Mouse (Mus musculus): Measurements from ENCODE around the gene Copb2. TPM values are rescaled to one million over a fixed set of nuclear protein-coding genes. Genes with fewer than 3 reads are reported as not detected.

The Copb2 gene
- total RNA-seq (2022) = 100 to 1,000 TPM; 136 to 145 (median 138) TPM

GRCm38 (mm10) chr9:98563137-98564126, at the start of gene Copb2:
Gene Copb2, plus strand, starts transcription at chr9:98563721.
- peak; percentile 97 for DNase-seq

GRCm38 (mm10) chr9:98523872-98524271, 39.6 kb upstream of the Copb2 start:
- DNase-seq = no peak

DNA sequence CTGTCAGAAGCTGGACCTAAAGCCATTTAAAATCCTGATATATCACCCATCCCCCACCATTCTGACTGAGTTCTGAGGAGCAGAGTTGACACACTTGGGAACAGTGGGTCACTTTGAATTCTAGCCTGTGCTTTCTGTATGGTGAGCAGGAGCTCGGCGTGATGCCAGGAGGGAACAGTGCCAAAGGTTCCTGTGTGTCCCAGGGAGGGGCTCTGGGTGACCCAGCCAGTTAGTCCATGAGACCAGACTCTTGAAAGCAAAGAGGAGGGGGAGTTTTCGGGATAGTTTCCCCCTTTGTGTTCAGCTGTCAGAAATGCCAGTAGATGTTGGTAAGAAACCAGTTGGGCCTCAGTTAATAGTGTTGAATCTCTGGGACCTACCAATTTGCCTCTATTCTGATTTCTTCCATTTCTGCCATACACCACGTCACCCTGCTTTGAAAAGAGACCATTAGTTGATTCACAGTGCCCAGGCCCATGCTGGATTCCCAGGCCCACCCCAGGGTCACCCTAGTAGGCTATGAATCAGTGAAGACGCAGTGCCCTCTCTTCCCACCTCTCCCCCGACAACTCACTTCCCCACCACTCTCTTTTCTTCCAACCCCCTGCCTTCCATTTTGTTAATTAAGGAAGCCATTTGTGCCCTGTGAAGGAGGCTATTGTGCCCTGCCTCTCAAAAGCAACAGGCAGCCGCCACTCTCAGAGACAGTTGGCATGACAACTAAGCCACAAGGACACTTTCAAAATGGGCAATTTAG, 38.6 kb upstream of the Copb2 start:
- peak; percentile 5 for DNase-seq

- DNase-seq = no peak
Measured at GRCm38 (mm10) chr9:98525543-98525924, 38.0 kb upstream of the Copb2 start.

- no peak for DNase-seq
Measured at GRCm38 (mm10) chr9:98527226-98527625, 36.3 kb upstream of the Copb2 start.

DNA sequence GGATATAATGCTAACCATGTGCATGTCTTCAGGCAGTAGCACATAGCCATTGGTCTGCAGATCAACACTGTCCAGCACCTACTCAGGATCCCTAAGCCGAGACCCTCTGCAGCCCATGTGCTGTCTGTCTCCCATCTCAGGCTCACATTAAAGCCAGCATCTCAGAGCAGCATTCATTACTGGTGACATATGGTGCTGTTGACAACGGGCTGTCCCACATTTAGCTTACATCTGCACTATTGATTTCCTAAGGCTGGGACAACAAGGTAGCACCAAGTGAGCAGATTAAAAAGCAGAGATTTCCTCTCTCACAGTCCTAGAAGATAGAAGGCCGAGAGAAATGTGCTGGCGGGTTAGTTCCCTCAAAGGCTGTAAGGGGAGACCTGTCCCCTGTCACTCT, 33.7 kb upstream of the Copb2 start:
- no peak for DNase-seq

- DNase-seq = no peak
Measured at GRCm38 (mm10) chr9:98530999-98531398, 32.5 kb upstream of the Copb2 start.

DNA sequence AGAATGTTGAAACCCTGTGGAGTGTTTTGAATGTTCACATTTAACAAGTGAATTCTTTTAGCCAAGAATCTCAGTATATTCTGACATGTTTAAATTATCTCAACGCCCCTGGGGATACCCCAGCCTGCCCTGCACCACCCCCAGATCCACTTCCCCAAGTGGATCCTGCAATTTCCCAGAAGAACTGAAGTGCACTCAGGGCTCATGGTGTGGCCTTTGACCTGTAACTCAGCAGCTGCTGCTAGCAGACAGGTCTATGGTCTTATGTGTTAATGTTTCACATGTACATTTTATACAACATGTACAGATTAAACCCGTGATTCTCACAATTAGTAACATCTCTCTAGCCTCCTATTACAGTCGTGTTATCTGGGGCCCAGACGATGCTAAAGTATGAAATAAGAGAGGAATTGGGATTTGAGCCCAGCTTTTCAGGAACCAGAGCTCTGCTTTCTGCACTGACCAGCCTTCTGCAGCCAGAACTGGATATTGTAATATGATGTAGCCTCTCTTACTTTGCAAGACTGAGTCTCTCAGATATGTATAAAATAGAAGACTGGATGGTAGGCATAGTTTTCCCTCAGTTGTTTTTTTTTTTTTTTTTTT, 28.7 kb upstream of the Copb2 start:
- no peak for DNase-seq

DNA sequence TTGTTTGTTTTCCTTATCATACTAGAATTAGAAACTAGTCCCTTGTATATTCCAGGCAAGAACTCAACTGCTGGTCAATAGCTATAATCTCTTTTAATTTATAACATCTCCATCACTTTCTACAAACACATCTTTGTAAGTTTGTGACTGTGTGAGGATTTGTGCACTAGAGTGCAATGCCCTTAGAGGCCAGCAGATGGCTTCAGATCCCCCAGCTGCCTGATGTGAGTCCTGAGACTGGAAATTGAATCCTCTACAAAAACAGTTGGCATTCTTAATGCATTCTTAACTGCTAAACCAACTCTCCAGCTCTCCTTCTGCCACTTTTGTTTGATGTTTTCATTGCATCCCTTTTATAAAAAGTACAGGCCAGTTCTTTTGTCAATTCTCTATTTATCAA, 27.8 kb upstream of the Copb2 start:
- DNase-seq = no peak

DNA sequence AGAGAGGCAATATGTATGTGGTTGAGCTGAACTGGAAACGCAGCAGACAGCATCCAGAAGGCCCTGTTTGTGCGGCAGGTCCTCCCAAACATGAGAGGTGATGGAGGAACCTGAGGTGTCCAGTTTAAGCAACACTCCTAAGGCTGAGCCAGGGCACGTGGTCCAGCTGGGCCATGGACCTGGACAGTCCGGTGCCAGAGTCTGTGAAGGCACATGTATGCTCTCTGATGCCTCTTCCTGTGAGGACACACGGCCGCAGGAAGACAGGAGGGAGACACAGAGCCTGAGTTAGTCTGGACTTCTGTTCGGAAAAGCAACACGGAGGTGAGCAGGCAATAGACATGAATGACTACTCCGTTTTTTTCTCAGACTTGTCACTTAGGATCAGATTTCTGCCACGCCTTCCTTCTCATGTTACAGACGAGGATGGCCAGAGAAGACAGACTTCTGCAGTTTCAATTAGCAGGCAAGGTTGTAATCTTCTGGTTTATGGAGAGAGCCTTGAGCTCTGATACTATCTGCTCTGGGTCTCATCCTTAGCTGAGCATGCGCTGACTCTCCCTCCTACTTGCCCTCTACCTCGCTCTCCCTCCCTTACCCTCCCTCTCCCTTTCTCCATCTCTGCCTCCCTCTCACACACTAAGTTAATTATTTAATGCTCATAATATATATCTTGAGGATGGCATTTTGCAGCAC, 25.4 kb upstream of the Copb2 start:
- no peak for DNase-seq

DNA sequence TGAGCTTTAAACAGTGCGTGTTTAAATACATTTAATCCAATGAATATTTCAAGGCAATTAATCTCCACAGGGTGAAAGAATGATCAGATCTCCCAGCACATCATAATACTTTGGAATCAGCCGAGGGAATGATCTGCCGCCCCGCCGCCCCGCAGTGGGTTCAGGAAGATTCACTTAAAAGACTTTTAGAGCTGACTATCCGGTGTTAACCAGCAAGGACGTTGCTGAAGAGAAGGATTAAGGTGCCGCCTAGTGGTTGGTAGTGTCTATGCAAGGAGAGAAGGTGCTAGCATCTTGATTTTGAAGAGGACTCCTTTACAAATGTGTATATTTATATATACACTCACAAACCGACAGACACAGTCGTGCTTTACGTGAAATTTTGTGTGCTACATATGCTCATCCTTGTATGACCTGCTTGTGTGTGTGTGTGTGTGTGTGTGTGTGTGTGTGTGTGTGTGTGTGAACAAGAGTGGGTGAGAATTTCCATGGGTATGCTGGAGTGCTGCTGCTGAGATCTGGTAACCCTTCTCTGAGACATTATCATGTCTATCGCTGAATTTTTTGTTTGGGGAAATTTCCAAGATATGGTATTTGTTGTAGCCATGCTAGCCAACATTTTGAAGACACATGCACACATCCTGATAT, 24.7 kb upstream of the Copb2 start:
- DNase-seq = peak; percentile 31

- no peak for DNase-seq
Measured at GRCm38 (mm10) chr9:98544042-98544441, 19.5 kb upstream of the Copb2 start.

GRCm38 (mm10) chr9:98583852-98584251, 20.3 kb downstream of the Copb2 start:
- DNase-seq = no peak

- peak; percentile 17 for DNase-seq
Measured at GRCm38 (mm10) chr9:98600094-98600493, 36.6 kb downstream of the Copb2 start.

DNA sequence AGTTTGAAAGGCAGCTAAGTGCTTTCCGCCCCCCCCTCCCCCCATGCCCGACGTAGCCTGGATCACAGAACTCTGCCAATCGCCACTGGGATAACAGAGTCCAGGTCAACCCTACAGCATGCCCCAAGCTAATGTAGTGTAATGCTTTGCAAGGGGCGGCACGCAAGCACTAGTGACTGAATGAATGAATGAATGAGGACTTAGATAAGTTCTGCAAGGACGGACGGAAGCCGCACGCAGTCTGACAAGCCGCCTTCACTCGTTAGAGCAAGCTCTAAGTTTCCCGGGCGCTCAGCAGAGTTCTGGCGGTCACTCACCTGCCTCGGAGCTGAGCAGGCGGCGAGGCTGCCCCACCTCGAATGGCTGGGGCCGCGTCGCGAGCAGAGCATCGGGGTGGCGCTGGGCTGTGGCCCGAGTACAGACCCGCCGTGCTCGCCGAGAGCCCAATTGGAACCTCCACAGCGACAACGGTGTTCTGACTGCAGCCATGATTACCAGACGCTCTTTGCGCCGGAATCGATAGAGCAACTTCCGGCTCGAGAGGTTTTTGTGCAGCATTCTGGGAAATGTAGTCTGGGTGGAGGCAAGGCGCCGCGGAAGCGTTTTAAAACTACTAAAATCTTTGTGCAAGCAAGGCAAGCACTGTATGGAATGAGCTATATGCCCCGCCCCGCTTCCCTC, 37.8 kb downstream of the Copb2 start, which contains the start of gene Mrps22:
Gene Mrps22 (minus strand): TSS at position 505 of the 681 bp plus-strand sequence.
- DNase-seq = peak; percentile 78

DNA sequence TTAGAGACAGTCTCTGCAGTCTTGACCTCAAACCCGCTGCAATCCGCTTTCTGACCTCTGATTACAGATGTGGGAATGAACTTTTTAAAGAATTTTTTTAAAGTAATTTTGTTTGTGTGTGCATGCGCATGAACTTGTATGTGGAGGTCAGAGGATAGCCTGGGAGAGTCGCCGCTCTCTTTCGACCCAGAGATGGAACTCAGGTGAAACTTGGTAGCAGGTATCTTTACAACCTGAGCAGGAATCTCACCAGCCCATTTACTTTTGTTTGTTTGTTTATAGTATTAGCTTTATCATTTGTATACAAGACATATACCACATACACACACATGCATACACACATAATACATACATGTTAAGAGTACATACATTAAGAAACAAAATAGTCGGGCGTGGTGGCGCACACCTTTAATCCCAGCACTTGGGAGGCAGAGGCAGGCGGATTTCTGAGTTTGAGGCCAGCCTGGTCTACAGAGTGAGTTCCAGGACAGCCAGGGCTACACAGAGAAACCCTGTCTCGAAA, 38.4 kb downstream of the Copb2 start:
- no peak for DNase-seq

- DNase-seq = no peak
Measured at GRCm38 (mm10) chr9:98604896-98605295, 41.4 kb downstream of the Copb2 start.

DNA sequence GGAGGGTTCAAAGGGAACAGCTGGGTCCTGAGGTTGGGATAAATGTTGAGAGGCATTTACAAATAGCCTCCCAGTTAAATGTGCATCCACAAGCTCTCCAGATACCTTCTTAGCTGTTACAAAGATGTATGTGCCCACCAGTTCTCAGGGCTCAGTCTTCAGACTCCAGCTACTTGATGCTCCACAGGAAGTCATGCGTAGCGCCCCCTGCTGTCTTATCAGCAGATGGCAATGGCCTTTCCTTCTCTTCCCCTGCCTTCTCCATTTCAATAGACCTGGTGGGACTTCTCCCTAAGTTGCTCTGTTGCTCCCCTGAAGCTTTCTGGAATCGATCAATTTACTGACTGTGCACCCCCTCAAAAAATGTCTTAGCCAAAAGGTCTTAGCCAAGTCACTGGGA, 65.0 kb downstream of the Copb2 start:
- no peak for DNase-seq

DNA sequence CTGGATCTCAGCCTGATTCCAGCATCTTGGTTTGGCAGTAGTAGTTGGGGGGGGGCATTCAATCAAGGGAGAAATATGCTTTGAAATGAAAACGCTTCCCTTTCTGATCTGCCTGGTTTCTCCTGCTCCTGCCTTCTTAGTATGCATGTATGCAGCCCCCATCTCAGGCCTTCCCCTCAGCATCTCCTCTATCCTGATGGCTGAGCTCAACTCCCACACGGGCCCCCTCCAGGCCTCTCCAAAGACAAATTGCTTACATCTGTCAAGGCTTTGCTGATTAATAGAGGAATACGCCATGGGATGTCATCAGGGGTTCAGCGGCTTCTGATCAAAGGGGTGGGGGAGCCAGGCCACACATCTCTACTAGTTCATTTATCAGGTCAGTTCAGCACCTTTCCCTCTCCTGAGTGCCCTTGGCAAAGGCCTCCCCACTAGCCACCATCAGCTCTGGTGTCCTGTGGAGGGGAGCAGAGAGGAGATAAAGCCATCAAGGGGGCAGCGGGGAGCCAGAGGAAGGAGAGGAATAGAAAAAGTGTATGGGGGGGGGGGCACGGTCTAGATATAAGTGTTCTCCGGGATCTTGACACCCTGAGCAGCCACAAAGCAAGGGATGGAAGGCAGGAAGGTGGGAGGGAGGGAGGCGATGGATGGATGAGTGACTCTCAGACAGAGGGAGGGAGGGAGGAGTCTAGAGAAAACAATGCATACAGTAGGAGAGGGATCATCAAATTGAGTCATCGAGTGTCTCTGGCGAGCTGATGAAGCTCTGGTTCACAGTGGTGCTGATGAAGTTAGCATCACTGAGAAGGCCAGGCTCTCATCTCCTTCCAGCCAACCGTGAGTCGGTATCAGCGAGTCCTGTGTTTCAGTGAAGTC, 70.0 kb downstream of the Copb2 start:
- DNase-seq = no peak

Measured in adrenal gland, adult 8-10 months (tissue).